Mouse (Mus musculus) left cerebral cortex, adult 18-20 months (tissue): ENCODE data around the gene Ncaph2. TPM values are rescaled to one million over a fixed set of nuclear protein-coding genes. Genes with fewer than 3 reads are reported as not detected.

Experiments
- DNase-seq, 2 experiments: peaks; one replicate each; pipeline ENCODE4 v3.0.0; 2021 to 2022; ENCODE audit warnings: low spot score in 2 of 2, mixed read lengths in 1 of 2
- total RNA-seq, 2 experiments: library from RNA; stranded (reverse); gene quantifications; 2 replicates each; pipeline ENCODE4 v1.2.3; 2021

Gene Ncaph2
- total RNA-seq, 2 experiments from 2014 or later, result 111 to 119 TPM

GRCm38 (mm10) chr15:89340136-89340535 is 15.4 kb upstream of the Ncaph2 start:
- DNase-seq, result no peak

GRCm38 (mm10) chr15:89341678-89342077 is 13.8 kb upstream of the Ncaph2 start:
- no peak for DNase-seq

GRCm38 (mm10) chr15:89343325-89343724 is 12.2 kb upstream of the Ncaph2 start:
- no peak for DNase-seq

- no peak for DNase-seq
Observed at GRCm38 (mm10) chr15:89350447-89350846, 5.1 kb upstream of the Ncaph2 start.

GRCm38 (mm10) chr15:89351302-89351701 is 4.2 kb upstream of the Ncaph2 start:
- no peak for DNase-seq

GRCm38 (mm10) chr15:89352054-89352453 is 3.5 kb upstream of the Ncaph2 start:
- no peak for DNase-seq

GRCm38 (mm10) chr15:89352795-89353194 is 2.7 kb upstream of the Ncaph2 start:
- no peak for DNase-seq

- DNase-seq, result no peak
Observed at GRCm38 (mm10) chr15:89353837-89354236, 1.7 kb upstream of the Ncaph2 start.

GRCm38 (mm10) chr15:89354455-89354854 is 1.1 kb upstream of the Ncaph2 start:
- no peak for DNase-seq

GRCm38 (mm10) chr15:89356372-89356771 is 853 bp downstream of the Ncaph2 start:
- peak in 1 of 2 experiments; percentile 42 for DNase-seq

GRCm38 (mm10) chr15:89358784-89359183 is 3.3 kb downstream of the Ncaph2 start:
- no peak for DNase-seq

GRCm38 (mm10) chr15:89363051-89363450 is 7.5 kb downstream of the Ncaph2 start:
- no peak for DNase-seq

GRCm38 (mm10) chr15:89365141-89365551 is 9.6 kb downstream of the Ncaph2 start:
- no peak for DNase-seq

- no peak for DNase-seq
Observed at GRCm38 (mm10) chr15:89372068-89372467, 16.5 kb downstream of the Ncaph2 start.

GRCm38 (mm10) chr15:89372536-89372935 is 17.0 kb downstream of the Ncaph2 start:
- no peak for DNase-seq

GRCm38 (mm10) chr15:89373027-89373761 is 17.7 kb downstream of the Ncaph2 start:
- DNase-seq, result peak; percentile 81 to 84

GRCm38 (mm10) chr15:89373762-89374248 is 18.3 kb downstream of the Ncaph2 start, which contains the start of gene Sco2:
TSS of gene Sco2 (minus strand) at chr15:89373846.
- DNase-seq, result peak; percentile 93 to 96

- DNase-seq, result no peak
Observed at GRCm38 (mm10) chr15:89374340-89374739, 18.8 kb downstream of the Ncaph2 start.

- DNase-seq, result no peak
Observed at GRCm38 (mm10) chr15:89374801-89375534, 19.4 kb downstream of the Ncaph2 start.

GRCm38 (mm10) chr15:89376040-89376439 is 20.5 kb downstream of the Ncaph2 start:
- DNase-seq, result no peak

GRCm38 (mm10) chr15:89376957-89377356 is 21.4 kb downstream of the Ncaph2 start, which contains the start of gene Tymp:
TSS of gene Tymp (minus strand) at chr15:89377039.
- DNase-seq, result no peak

GRCm38 (mm10) chr15:89377362-89377761 is 21.8 kb downstream of the Ncaph2 start:
- no peak for DNase-seq
